Mouse (Mus musculus) E14TG2a.4 (cell line): ENCODE measurements at regions not wholly inside any gene's neighbourhood (a gene's known extent, or its start where the extent isn't known, plus 50 kb on each side); places are given as distances from the start of the nearest gene placed in this dataset.

Source experiments
- CTCF ChIP-seq: conservative IDR thresholded peaks from 2 replicates; pipeline ENCODE4 v1.5.1; 2014; ENCODE audit warnings: low read length
- NANOG ChIP-seq: IDR thresholded peaks from 2 replicates; pipeline ENCODE4 v1.6.1; 2014; ENCODE audit warnings: borderline replicate concordance, low read length, mixed read lengths
- POU5F1 ChIP-seq: IDR thresholded peaks from 2 replicates; pipeline ENCODE4 v1.6.1; 2014; ENCODE audit warnings: low read length, borderline replicate concordance

- no peak for TF ChIP-seq CTCF
- TF ChIP-seq POU5F1, result no peak
- TF ChIP-seq NANOG, result no peak
Measured at GRCm38 (mm10) chr8:26835076-26835475, 142.0 kb upstream of the Zfp703 start.
